Mouse (Mus musculus): ENCODE measurements around the gene Itga2. TPM values are rescaled to one million over a fixed set of nuclear protein-coding genes. Genes with fewer than 3 reads are reported as not detected.

Gene Itga2
- total RNA-seq, 2 experiments from 2014 or later: 0.68 to 0.77 TPM

DNA sequence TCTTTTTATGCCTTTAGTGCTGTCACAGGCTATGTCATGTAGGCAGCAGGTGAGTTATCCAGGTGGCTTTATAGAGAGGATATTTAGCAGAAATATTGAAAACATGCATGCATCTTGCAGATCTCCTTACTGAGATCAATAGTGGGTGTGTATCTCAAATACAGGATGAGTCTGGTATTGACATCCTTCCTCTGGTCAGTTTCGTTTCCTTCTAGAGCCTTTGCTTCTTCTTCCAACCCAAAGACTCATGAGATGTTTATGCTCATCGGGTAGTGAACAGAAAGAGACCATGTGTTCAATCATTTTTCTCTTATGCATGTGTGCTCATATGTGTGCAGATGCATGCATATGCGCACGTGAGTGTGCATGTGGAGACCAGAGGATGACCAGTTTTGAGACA, 44.6 kb downstream of the Itga2 start:
- ATAC-seq (replicated peaks; ENCODE audit: low FRiP score, poor library complexity, severe bottlenecking): no peak

DNA sequence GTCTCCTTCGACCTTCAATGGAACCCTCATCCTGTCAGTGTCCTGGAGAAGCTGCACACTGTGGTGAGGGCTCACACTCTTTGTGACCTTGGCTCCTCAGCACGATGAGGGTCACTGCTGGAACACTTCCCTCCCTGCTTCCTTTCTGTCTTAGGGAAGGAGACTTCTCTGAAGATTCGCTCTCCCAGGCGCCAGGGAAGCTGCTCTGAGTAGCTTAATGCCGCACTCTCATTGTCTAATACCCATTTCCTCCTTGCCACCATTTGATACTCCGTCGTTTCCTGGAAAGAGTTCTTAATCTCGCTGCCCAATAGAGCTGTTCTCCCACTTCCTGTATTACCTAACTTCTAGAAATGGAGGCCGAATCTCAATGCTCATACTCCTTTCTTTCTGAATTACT, 46.7 kb downstream of the Itga2 start:
- ATAC-seq (replicated peaks; ENCODE audit: low FRiP score, poor library complexity, severe bottlenecking): no peak

- ATAC-seq (replicated peaks; ENCODE audit: low FRiP score, poor library complexity, severe bottlenecking): no peak
Measured at GRCm38 (mm10) chr13:114878667-114879066, 53.2 kb downstream of the Itga2 start.

DNA sequence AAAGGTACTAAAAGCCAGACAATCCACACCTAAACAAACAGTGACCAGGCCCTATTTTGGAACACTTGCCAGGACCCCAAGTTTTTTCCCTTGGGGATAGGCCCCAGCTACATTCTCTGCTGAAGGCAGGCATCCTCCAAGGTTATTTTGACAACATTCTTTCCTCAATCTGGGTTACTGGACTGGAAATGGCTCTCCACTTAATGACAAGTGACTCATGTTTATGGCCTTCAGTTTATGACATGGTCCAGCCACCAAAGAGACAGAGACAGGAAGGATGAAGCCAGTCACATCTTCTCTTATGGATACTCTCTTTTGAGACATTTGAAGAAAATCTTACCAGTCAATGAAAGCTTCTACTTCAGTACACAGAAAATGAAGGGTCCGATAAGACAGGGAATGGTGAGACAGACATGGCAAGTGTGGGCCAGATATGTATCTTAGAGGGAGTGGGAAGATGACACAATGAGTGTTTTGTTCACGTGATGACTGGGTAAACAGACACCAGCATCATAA, 55.8 kb downstream of the Itga2 start:
- ATAC-seq (replicated peaks; ENCODE audit: low FRiP score, poor library complexity, severe bottlenecking): no peak

DNA sequence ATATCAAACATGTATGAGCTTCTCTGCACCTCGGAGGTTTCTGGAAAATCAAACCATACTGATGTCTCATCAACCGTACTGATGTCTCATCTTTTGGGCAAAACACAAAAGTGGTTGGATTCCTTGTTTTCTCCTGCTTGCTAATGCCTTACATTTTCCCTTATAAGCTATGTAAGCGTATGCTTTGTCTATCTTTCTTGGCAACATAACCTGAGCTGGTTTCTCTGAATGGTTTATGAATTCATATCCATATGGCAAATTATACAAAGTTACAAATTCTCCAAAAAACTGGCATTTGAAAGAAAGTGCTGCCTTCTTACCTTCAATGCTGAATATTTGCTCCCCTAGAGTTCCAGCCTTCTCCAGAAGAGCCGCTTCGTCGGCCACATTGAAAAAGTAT, 57.2 kb downstream of the Itga2 start:
- ATAC-seq (replicated peaks; ENCODE audit: low FRiP score, poor library complexity, severe bottlenecking): no peak

DNA sequence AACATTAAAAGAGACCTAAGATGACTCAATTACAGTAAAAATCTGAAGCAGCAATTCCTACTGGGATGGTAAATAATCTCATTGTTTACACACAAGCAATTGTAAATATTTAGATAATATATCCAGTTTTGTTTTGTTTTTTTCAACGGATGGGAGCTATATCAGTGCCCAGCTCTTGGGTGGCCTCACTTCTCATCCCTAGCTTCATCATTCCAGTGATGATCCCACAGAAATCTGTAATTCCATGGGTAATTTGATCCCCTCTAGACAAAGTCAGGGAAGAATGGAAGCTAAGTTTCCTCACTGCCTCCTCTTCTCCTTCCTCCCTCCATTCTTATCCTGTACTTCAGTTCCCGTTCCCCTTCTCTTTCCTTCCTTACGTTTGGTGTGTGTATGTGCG, 74.4 kb downstream of the Itga2 start:
- ATAC-seq (replicated peaks; ENCODE audit: low FRiP score, poor library complexity, severe bottlenecking): no peak

- no peak for ATAC-seq (replicated peaks; ENCODE audit: low FRiP score, poor library complexity, severe bottlenecking)
Measured at GRCm38 (mm10) chr13:114856269-114856627, 75.7 kb downstream of the Itga2 start.

DNA sequence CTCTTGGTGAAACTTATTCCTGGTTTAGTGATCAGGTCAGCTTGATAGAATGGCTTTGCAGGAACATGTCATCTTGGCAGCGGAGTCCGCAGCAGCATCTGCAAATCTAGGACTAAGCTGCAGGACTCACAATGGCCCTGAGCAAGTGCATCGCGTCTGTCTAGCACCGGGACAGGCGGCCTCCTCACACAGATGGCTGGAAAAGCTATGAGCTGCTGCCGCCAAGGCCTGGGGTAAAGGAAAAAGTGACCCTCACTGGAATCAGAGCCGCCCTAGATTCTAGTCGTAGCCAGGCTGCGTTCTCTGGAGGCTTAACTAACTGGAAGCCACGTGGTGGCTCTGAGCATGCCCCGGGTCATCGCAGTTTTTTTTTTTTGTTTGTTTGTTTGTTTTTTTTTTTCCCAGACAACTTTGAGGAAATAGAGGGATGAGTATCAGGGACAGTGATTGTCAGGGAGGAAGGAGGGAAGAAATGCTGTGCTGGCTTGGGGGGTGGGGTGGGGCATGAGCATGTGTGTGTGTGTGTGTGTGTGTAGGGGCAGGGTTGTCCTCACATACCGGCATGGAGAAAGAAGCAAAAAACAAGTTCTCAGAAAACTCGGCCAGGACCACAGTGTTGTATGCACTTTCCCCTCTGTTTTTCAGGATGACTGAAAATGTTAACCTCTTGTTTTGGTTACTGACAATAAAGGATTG, 76.2 kb downstream of the Itga2 start:
- no peak for ATAC-seq (replicated peaks; ENCODE audit: low FRiP score, poor library complexity, severe bottlenecking)

GRCm38 (mm10) chr13:114854428-114854827, 77.5 kb downstream of the Itga2 start:
- no peak for ATAC-seq (replicated peaks; ENCODE audit: low FRiP score, poor library complexity, severe bottlenecking)

DNA sequence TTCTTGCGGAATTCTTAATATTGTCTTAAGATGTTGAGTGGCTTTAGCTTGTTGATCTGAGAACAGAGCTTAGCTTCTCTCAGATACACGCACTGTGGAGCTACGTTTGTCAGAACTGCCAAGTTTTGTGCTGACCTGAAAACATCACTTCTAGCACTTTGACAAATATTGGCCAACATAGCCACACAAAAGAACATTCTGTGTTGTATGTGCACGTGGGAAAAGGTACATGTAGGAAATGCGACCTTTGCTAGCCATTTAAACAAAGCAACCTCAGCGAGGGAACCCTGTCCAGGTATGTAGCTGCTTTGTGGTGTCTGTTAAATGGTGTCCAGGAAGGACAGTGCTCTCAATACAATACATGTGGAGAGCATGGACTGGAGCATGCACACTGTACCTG, 77.9 kb downstream of the Itga2 start:
- ATAC-seq (replicated peaks; ENCODE audit: low FRiP score, poor library complexity, severe bottlenecking): no peak

DNA sequence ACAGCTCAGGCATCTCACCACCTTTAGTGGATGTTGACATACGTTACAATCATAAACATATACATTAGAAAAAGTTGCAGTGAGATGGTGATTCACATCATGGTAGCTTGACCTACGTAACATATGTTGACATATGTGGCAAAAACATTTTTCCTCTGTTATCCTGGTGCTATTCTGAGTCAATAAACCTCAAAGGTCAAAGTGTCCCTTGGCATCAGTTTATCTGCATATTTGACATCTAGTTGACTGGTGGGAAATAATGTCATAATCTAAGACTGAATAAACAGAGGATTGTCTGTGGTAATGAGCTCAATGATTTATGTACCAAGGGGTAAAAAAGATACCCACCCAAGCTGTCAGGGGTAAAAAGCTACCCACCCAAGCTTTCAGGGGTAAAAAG, 78.7 kb downstream of the Itga2 start:
- no peak for ATAC-seq (replicated peaks; ENCODE audit: low FRiP score, poor library complexity, severe bottlenecking)

DNA sequence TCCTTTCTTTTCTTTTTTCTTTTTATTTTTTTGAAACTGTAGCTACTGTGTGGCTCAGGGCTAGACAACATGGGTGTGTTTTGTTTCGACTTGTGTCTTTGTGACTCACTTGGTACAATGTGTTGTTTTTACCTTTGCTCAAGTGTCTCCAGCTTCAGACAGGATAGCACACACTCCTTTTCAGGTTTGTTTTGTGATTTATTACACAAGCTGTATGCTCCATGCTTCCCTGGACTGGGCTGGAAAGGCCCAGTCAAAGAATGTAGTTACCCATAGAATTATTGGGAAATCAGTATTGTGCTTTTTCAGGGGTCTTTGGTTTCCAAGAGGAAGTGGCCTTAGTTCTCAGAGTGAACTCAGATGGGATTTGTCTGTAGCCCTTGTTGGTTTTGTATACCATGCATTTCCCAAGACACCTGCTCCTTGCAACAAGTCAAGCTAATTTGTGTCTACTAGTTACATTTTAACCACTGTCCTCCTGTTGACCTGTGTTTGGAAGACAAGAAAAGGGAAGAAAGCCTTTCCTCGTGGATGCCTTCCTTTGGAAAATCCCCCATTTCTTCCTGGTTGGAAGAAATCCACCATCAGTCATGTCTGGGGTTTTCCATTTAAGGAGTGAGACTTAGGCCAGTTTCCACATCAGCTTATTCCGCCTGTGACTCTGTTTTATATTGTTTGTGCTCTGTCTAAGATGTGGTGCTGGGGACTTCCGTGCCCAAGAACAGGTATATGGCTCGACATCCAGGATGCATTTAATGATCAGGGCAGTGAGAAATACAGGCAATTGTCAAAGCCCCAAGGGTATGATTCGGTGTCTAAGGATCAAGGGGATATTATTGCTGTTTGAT, 79.4 kb downstream of the Itga2 start:
- ATAC-seq (replicated peaks; ENCODE audit: low FRiP score, poor library complexity, severe bottlenecking): no peak

DNA sequence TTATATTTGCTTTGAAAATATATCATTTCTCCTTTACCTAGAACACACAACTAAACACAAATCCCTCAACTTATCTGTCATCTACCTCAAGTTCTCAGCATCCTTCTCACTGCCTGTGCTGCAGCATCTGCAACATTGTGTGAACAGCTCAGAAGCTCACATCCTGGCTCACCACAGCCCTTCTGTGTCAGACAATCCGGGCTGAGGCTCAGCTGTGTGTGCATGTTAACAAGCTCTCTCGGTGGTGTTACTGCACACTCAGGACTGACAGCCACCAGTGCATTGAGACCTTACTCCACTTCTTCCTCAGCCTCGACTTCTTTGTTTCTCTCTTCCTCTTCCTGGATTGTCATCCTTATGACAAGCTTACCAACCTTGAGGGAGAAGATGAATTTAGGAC, 83.0 kb downstream of the Itga2 start:
- no peak for ATAC-seq (replicated peaks; ENCODE audit: low FRiP score, poor library complexity, severe bottlenecking)

DNA sequence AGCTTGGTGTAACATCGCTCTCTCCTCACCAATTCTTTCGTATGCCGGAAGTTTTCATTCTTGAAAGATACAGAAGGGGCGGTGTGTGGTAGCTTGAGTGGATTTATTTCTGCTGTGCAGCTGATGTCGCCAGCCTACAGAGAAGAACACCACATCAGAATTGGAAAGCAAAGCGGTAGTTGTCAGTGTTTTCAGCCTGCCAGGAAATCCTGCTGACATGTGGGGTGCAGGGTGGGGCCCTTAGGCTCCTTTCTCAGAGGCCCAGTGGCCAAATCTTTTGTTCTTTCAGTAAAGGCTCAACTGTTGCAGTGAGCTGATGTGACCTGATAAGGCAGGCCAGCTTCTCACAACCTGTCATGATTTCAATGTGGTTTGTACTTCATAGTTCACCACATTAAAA, 86.1 kb downstream of the Itga2 start:
- ATAC-seq (replicated peaks; ENCODE audit: low FRiP score, poor library complexity, severe bottlenecking): no peak

DNA sequence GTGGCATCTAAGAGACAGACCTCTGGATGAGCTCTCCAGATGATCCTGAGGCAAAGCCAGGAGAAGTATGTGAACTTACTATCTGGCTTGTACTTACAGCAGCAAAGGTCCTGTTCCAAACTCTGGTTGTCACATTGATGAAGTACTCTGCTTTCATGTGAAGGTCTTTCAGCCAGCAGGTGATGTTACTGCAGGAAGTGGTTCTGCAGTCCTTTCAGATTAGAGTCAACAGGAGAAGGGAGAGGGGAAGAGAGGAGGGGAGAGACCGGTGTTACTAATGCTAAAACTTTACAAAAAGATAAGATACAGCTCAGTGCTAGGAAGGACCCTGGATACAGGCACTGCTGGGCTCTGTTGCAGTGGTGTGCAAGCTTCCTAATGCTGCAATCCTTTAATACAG, 88.6 kb downstream of the Itga2 start:
- no peak for ATAC-seq (replicated peaks; ENCODE audit: low FRiP score, poor library complexity, severe bottlenecking)

DNA sequence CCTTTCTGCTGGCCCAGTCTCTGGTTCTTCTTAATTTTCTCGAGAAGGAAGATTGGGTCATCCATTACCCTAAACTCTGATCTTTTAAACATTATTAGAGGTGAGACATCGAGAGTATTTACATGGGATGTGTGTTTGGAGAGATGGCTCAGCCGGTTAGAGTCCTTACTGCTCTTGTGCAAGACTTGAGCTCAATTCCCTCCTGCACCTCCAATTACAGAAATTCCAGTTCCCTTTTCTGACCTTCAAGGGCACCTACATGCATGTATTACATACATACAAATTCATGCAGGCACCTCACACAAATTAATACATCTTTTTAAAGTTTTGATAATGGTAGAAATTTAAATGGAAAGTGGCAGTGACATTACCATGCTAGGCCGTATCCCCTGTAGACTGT, 91.4 kb downstream of the Itga2 start:
- ATAC-seq (replicated peaks; ENCODE audit: low FRiP score, poor library complexity, severe bottlenecking): no peak

GRCm38 (mm10) chr13:114839098-114839497, 92.8 kb downstream of the Itga2 start:
- no peak for ATAC-seq (replicated peaks; ENCODE audit: low FRiP score, poor library complexity, severe bottlenecking)

DNA sequence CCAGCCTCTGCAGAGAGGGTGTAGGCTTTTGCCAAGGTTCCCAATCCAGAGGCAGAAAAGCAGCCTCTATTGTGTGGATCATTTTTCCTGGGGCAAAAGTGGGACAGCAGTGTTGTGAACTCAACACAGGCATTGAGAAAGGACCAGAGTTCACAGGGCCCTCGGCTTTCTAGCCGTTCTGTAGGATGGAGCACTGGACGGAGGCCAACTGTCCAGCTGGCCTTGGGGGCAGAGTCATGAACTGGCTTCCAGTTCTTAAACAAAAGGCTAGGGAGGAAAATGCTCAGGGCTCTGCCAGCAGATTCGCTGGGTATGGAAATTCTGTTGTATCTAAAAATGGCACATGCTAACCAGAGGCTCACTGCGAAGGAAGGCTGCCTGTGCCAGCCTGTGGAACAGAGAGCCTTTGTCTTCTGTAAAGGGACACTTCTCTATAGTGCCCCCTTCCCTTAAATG, 93.3 kb downstream of the Itga2 start:
- ATAC-seq (replicated peaks; ENCODE audit: low FRiP score, poor library complexity, severe bottlenecking): no peak

- no peak for ATAC-seq (replicated peaks; ENCODE audit: low FRiP score, poor library complexity, severe bottlenecking)
Measured at GRCm38 (mm10) chr13:114837061-114837460, 94.8 kb downstream of the Itga2 start.

GRCm38 (mm10) chr13:114834580-114834979, 97.3 kb downstream of the Itga2 start:
- no peak for ATAC-seq (replicated peaks; ENCODE audit: low FRiP score, poor library complexity, severe bottlenecking)

- no peak for ATAC-seq (replicated peaks; ENCODE audit: low FRiP score, poor library complexity, severe bottlenecking)
Measured at GRCm38 (mm10) chr13:114833351-114833750, 98.5 kb downstream of the Itga2 start.

Measured in erythroblast, adult 5-6 weeks (primary cell).